Mouse (Mus musculus) MEL (cell line): Measurements from ENCODE around the gene Map1b. TPM values are rescaled to one million over a fixed set of nuclear protein-coding genes. Genes with fewer than 3 reads are reported as not detected.

ENCODE experiments used
- DNase-seq: peaks from one replicate; pipeline ENCODE4 v3.0.0; 2011; ENCODE audit warnings: low read depth, low spot score
- H3K27ac ChIP-seq: 2 replicates; pipeline ENCODE4 v1.5.1; 2012; ENCODE audit warnings: low read depth, mild to moderate bottlenecking, control low read depth, low read length, moderate library complexity; ENCODE audit not compliant: control insufficient read depth
- H3K27me3 ChIP-seq, 2 experiments: fragments of 150-350 bp in 1 of 2; sonication (generic) in 1 of 2; 2 replicates each; pipeline ENCODE4 v1.6.1; 2012; ENCODE audit warnings: low read length in 2 of 2, mild to moderate bottlenecking in 2 of 2, improper control_type of control experiment in 1 of 2, moderate library complexity in 1 of 2; ENCODE audit not compliant: insufficient read depth in 2 of 2, control insufficient read depth in 1 of 2
- H3K36me3 ChIP-seq, 2 experiments: 2 replicates each; pipeline ENCODE4 v1.6.1; 2012 to 2014; ENCODE audit warnings: low read length in 2 of 2, improper control_type of control experiment in 1 of 2, inconsistent platforms in 1 of 2, mild to moderate bottlenecking in 1 of 2; ENCODE audit not compliant: insufficient read depth in 2 of 2, control insufficient read depth in 1 of 2
- H3K4me1 ChIP-seq, 2 experiments: fragments of 150-350 bp in 1 of 2; sonication (generic) in 1 of 2; 2 replicates each; pipeline ENCODE4 v1.6.1; 2012; ENCODE audit warnings: low read length in 2 of 2, improper control_type of control experiment in 1 of 2, mild to moderate bottlenecking in 1 of 2; ENCODE audit not compliant: insufficient read depth in 2 of 2, control insufficient read depth in 1 of 2
- H3K4me3 ChIP-seq, 2 experiments: fragments of 150-350 bp in 1 of 2; sonication (generic) in 1 of 2; 2 replicates each; pipeline ENCODE4 v1.5.1; 2012; ENCODE audit warnings: low read depth in 2 of 2, low read length in 2 of 2, mild to moderate bottlenecking in 2 of 2, moderate library complexity in 2 of 2, control low read depth in 1 of 2, improper control_type of control experiment in 1 of 2; ENCODE audit not compliant: control insufficient read depth in 1 of 2, insufficient read depth in 1 of 2
- H3K79me2 ChIP-seq: 2 replicates; pipeline ENCODE4 v1.6.1; 2012; ENCODE audit warnings: mild to moderate bottlenecking, low read length, moderate library complexity; ENCODE audit not compliant: control insufficient read depth, poor library complexity, insufficient read depth
- H3K9ac ChIP-seq: 2 replicates; pipeline ENCODE4 v1.6.1; 2012; ENCODE audit warnings: low read depth, mild to moderate bottlenecking, control low read depth, low read length, moderate library complexity; ENCODE audit not compliant: control insufficient read depth, poor library complexity, severe bottlenecking
- H3K9me3 ChIP-seq: fragments of 150-350 bp; sonication (generic); replicated peaks from 2 replicates; pipeline ENCODE4 v1.6.1; 2012; ENCODE audit warnings: mild to moderate bottlenecking, low read length, improper control_type of control experiment, moderate library complexity; ENCODE audit not compliant: insufficient read depth
- BHLHE40 ChIP-seq: IDR thresholded peaks from 2 replicates; pipeline ENCODE4 v1.6.1; 2012; ENCODE audit warnings: low read depth, mild to moderate bottlenecking, inconsistent platforms, low read length, improper control_type of control experiment, borderline replicate concordance
- CHD2 ChIP-seq: IDR thresholded peaks from 2 replicates; pipeline ENCODE4 v1.6.1; 2011; ENCODE audit warnings: low read length, improper control_type of control experiment
- CTCF ChIP-seq, 3 experiments: IDR thresholded peaks in 2 of 3; conservative IDR thresholded peaks in 1 of 3; 2 replicates each; pipeline ENCODE4 v1.5.1; 2011 to 2012; ENCODE audit warnings: low read length in 3 of 3, low read depth in 2 of 3, mild to moderate bottlenecking in 2 of 3, improper control_type of control experiment in 1 of 3, inconsistent platforms in 1 of 3, mixed read lengths in 1 of 3, moderate library complexity in 1 of 3; ENCODE audit not compliant: control insufficient read depth in 1 of 3, insufficient read depth in 1 of 3, poor library complexity in 1 of 3, severe bottlenecking in 1 of 3
- E2F4 ChIP-seq: IDR thresholded peaks from 2 replicates; pipeline ENCODE4 v1.6.1; 2011; ENCODE audit warnings: low read depth, low read length, improper control_type of control experiment, borderline replicate concordance
- ETS1 ChIP-seq: IDR thresholded peaks from 2 replicates; pipeline ENCODE4 v1.6.1; 2012; ENCODE audit warnings: low read depth, mild to moderate bottlenecking, inconsistent platforms, low read length, improper control_type of control experiment, moderate library complexity
- GATA1 ChIP-seq: IDR thresholded peaks from 2 replicates; pipeline ENCODE4 v1.6.1; 2011; ENCODE audit warnings: low read depth, low read length, improper control_type of control experiment
- KAT2A ChIP-seq: conservative IDR thresholded peaks from 2 replicates; pipeline ENCODE4 v1.6.1; 2012; ENCODE audit warnings: low read depth, low read length, improper control_type of control experiment, inconsistent platforms
- MAX ChIP-seq: IDR thresholded peaks from 2 replicates; pipeline ENCODE4 v1.6.1; 2011; ENCODE audit warnings: low read length, improper control_type of control experiment
- MEF2A ChIP-seq: IDR thresholded peaks from 2 replicates; pipeline ENCODE4 v1.6.1; 2014; ENCODE audit warnings: low read depth, mild to moderate bottlenecking, inconsistent platforms, low read length, improper control_type of control experiment; ENCODE audit not compliant: poor library complexity, insufficient replicate concordance, severe bottlenecking; ENCODE audit errors: extremely low read depth
- NRF1 ChIP-seq: IDR thresholded peaks from 2 replicates; pipeline ENCODE4 v1.6.1; 2014; ENCODE audit warnings: low read depth, mild to moderate bottlenecking, inconsistent platforms, low read length, improper control_type of control experiment, moderate library complexity; ENCODE audit not compliant: poor library complexity, insufficient read depth, severe bottlenecking
- POLR2A ChIP-seq, 2 experiments: IDR thresholded peaks; 2 replicates each; pipeline ENCODE4 v1.6.1; 2011 to 2012; ENCODE audit warnings: low read length in 2 of 2, mild to moderate bottlenecking in 2 of 2, control low read depth in 1 of 2, improper control_type of control experiment in 1 of 2, low read depth in 1 of 2, moderate library complexity in 1 of 2; ENCODE audit not compliant: control insufficient read depth in 1 of 2, insufficient read depth in 1 of 2, poor library complexity in 1 of 2
- POLR2AphosphoS5 ChIP-seq: IDR thresholded peaks from 2 replicates; pipeline ENCODE4 v1.6.1; 2012; ENCODE audit warnings: low read depth, borderline replicate concordance, mild to moderate bottlenecking, inconsistent platforms, low read length, moderate library complexity, mixed read lengths
- SMC3 ChIP-seq: IDR thresholded peaks from 2 replicates; pipeline ENCODE4 v1.6.1; 2011; ENCODE audit warnings: low read depth, low read length, improper control_type of control experiment
- TBP ChIP-seq: IDR thresholded peaks from 2 replicates; pipeline ENCODE4 v1.8.0; 2011; ENCODE audit warnings: low read depth, low read length, improper control_type of control experiment
- ZKSCAN1 ChIP-seq: IDR thresholded peaks from 2 replicates; pipeline ENCODE4 v1.6.1; 2012; ENCODE audit warnings: low read depth, mild to moderate bottlenecking, inconsistent platforms, low read length, improper control_type of control experiment, moderate library complexity
- polyA plus RNA-seq, 2 experiments: library from polyadenylated mRNA; stranded (reverse) in 1 of 2; unstranded in 1 of 2; fragments of >175 nt in 1 of 2; fragments of >200 nt in 1 of 2; gene quantifications; 2 replicates each; pipeline versions ENCODE4 v1.2.1 to v1.2.4; 2012; ENCODE audit warnings: low replicate concordance in 2 of 2, low read depth in 1 of 2; ENCODE audit not compliant: insufficient read length in 2 of 2, insufficient read depth in 1 of 2, missing spikeins in 1 of 2
- total RNA-seq: library from RNA; depleted of rRNA; stranded (reverse); fragments of 300-350 nt; gene quantifications from 2 replicates; pipeline ENCODE4 v1.2.3, GENCODE M21; 2012

Gene Map1b
- total and polyA plus RNA-seq, 3 experiments, result not detected

GRCm38 (mm10) chr13:99468267-99468666, 48.1 kb downstream of the Map1b start:
- no peak overlapping the region for H3K9ac ChIP-seq
- no peaks in the 10 kb centered on the region for H3K9me3 ChIP-seq
- no peak overlapping the region for H3K27ac ChIP-seq
- H3K79me2 ChIP-seq, result no peaks in the 10 kb centered on the region
- no peak for TF ChIP-seq SMC3
- H3K4me1 ChIP-seq, result no peaks in the 10 kb centered on the region
- DNase-seq, result no peak
- no peak overlapping the region for H3K4me3 ChIP-seq
- H3K36me3 ChIP-seq, result no peaks in the 10 kb centered on the region
- H3K27me3 ChIP-seq, result no peaks in the 10 kb centered on the region

- no peak for DNase-seq
- Histone ChIP-seq H3K36me3 (no peaks in the 10 kb centered on the region), H3K27ac (no peak overlapping the region), H3K9me3 (no peaks in the 10 kb centered on the region), H3K79me2 (no peaks in the 10 kb centered on the region), H3K27me3 (no peaks in the 10 kb centered on the region), H3K4me3 (no peak overlapping the region), H3K4me1 (no peaks in the 10 kb centered on the region), H3K9ac (no peak overlapping the region)
- TF ChIP-seq MEF2A, result no peak
- TF ChIP-seq E2F4, result no peak
- TF ChIP-seq POLR2A (IDR thresholded peaks at IDR 0.05; ENCODE audit: control insufficient read depth in 1 of 2, insufficient read depth in 1 of 2, low read depth in 1 of 2, low read length in 2 of 2, poor library complexity in 1 of 2), result no peak
- no peak for TF ChIP-seq CHD2
- TF ChIP-seq GATA1, result no peak
- no peak for TF ChIP-seq ETS1
- TF ChIP-seq TBP, result no peak
Observed at GRCm38 (mm10) chr13:99466811-99467315, 49.5 kb downstream of the Map1b start.

GRCm38 (mm10) chr13:99466064-99466463, 50.3 kb downstream of the Map1b start:
- no peaks in the 10 kb centered on the region for H3K27me3 ChIP-seq
- no peak overlapping the region for H3K9ac ChIP-seq
- H3K79me2 ChIP-seq, result no peaks in the 10 kb centered on the region
- no peaks in the 10 kb centered on the region for H3K36me3 ChIP-seq
- H3K27ac ChIP-seq, result no peak overlapping the region
- no peak for DNase-seq
- H3K9me3 ChIP-seq, result no peaks in the 10 kb centered on the region
- TF ChIP-seq E2F4 (no peak), ETS1 (no peak), KAT2A (no peak), MAX (no peak), BHLHE40 (no peak), ZKSCAN1 (no peak), NRF1 (no peak), CTCF (IDR thresholded peaks at IDR 0.05 in 2 of 3, conservative IDR thresholded peaks at IDR 0.05 in 1 of 3; ENCODE audit: control insufficient read depth in 1 of 3, insufficient read depth in 1 of 3, low read depth in 2 of 3, low read length in 3 of 3, poor library complexity in 1 of 3, severe bottlenecking in 1 of 3) (no peak), POLR2AphosphoS5 (no peak)
- TF ChIP-seq, all 39 proteins: peak for 0
- H3K4me1 ChIP-seq, result no peaks in the 10 kb centered on the region
- H3K4me3 ChIP-seq, result no peak overlapping the region
